Mouse (Mus musculus) ES-Bruce4 (cell line): ENCODE results near the gene Prrc2a.

ENCODE experiments used
- CTCF ChIP-seq: IDR thresholded peaks from one replicate; pipeline ENCODE4 v1.8.1; 2011; ENCODE audit warnings: low read depth, low read length
- EP300 ChIP-seq: IDR thresholded peaks from 2 replicates; pipeline ENCODE4 v1.6.1; 2011; ENCODE audit warnings: low read depth, low read length; ENCODE audit not compliant: insufficient read depth
- POLR2A ChIP-seq: IDR thresholded peaks from one replicate; pipeline ENCODE4 v1.8.1; 2011; ENCODE audit warnings: low read length; ENCODE audit not compliant: insufficient read depth

- TF ChIP-seq EP300 (no peak), CTCF (no peak), POLR2A (no peak)
These were observed 32.4 kb upstream of the Prrc2a start for GRCm38 (mm10) chr17:35197126-35197525.
